Mouse (Mus musculus) olfactory bulb, adult 2 months (tissue): Measurements from ENCODE around the gene Nr2c1.

Experiments
- CTCF ChIP-seq: fragments of 200-500 bp; IDR thresholded peaks from 2 replicates; pipeline ENCODE4 v1.5.1; 2012; ENCODE audit warnings: low read depth, mild to moderate bottlenecking, low read length, moderate library complexity; ENCODE audit not compliant: insufficient read depth
- POLR2A ChIP-seq: fragments of 200-500 bp; IDR thresholded peaks from 2 replicates; pipeline ENCODE4 v1.6.1; 2012; ENCODE audit warnings: mild to moderate bottlenecking, low read depth, low read length, moderate library complexity; ENCODE audit not compliant: insufficient read depth

- TF ChIP-seq CTCF, result no peak
- no peak for TF ChIP-seq POLR2A
These were observed 11.1 kb downstream of the Nr2c1 start for GRCm38 (mm10) chr10:94158962-94159361.
